9 mouse cellular contexts compared by ENCODE assay signal in genomic region chr13:112187226-112187625, GRCm38 (mm10).
DNase-seq lines count a peak whose midpoint lies in the region; ATAC-seq and TF ChIP-seq lines count a peak whose summit lies in the region.
"Had no signal": no experiment of that assay in that cellular context is flagged by ENCODE, and none has a peak within 500 bp of the region (broad histone marks: within the 10 kb centered on the region; RNA-seq: fewer than 3 reads in every experiment).

No protein-coding gene starts in this region.

- peak; percentile 33 for DNase-seq in heart, adult 8-10 months (ENCODE audit: low spot score)
- DNase-seq in heart, postnatal 0 days (ENCODE audit: low spot score), result peak; percentile 60
- DNase-seq in left cerebral cortex, postnatal 36 days (ENCODE audit: low spot score in 2 of 2), result peak; percentile 18 to 30
- DNase-seq in thymus, adult 18-20 months, result no peak
- no peak for DNase-seq in gastrocnemius, postnatal 10 days
- DNase-seq: lung, postnatal 14 days had no signal

- no peak overlapping the region for H3K27ac ChIP-seq in heart, embryonic 11.5 days (ENCODE audit: low read depth, low read length)
- H3K27ac ChIP-seq in forebrain, embryonic 16.5 days (ENCODE audit: low read length), result no peak overlapping the region
- no peak overlapping the region for H3K27ac ChIP-seq in heart, postnatal 0 days (ENCODE audit: low read depth)

- no peak for TF ChIP-seq EP300 in heart, postnatal 0 days (IDR thresholded peaks at IDR 0.05; ENCODE audit: low read depth)

- H3K4me1 ChIP-seq in heart, embryonic 11.5 days (ENCODE audit: control insufficient read depth, insufficient read depth, low read length), result peaks cover 30% of the 10 kb centered on the region
- no peaks in the 10 kb centered on the region for H3K4me1 ChIP-seq in forebrain, embryonic 16.5 days (replicated peaks; ENCODE audit: control insufficient read depth, insufficient read depth, low read length)
- H3K4me1 ChIP-seq in heart, postnatal 0 days (ENCODE audit: control insufficient read depth, insufficient read depth), result peaks cover 26% of the 10 kb centered on the region

- H3K4me2 ChIP-seq in heart, embryonic 11.5 days, result no peak overlapping the region
- H3K4me2 ChIP-seq in forebrain, embryonic 16.5 days (ENCODE audit: low read length), result no peak overlapping the region
- H3K4me2 ChIP-seq in heart, postnatal 0 days (ENCODE audit: low read depth, low read length), result no peak overlapping the region

- no peak overlapping the region for H3K9ac ChIP-seq in heart, embryonic 11.5 days (ENCODE audit: low read depth, low read length)
- no peak overlapping the region for H3K9ac ChIP-seq in forebrain, embryonic 16.5 days (replicated peaks; ENCODE audit: low read depth, low read length)
- H3K9ac ChIP-seq in heart, postnatal 0 days (replicated peaks; ENCODE audit: low read depth, low read length), result no peak overlapping the region

- H3K4me3 ChIP-seq in heart, embryonic 11.5 days (ENCODE audit: low read depth, low read length), result no peak overlapping the region
- no peak overlapping the region for H3K4me3 ChIP-seq in forebrain, embryonic 16.5 days (replicated peaks; ENCODE audit: low read length)
- H3K4me3 ChIP-seq in heart, postnatal 0 days (ENCODE audit: low read depth, low read length), result no peak overlapping the region

- no peaks in the 10 kb centered on the region for H3K36me3 ChIP-seq in heart, embryonic 11.5 days (ENCODE audit: control insufficient read depth, insufficient read depth, low read length)
- no peaks in the 10 kb centered on the region for H3K36me3 ChIP-seq in forebrain, embryonic 16.5 days (ENCODE audit: control insufficient read depth, insufficient read depth)
- H3K36me3 ChIP-seq in heart, postnatal 0 days (replicated peaks; ENCODE audit: control insufficient read depth, insufficient read depth, low read length), result no peaks in the 10 kb centered on the region
- H3K36me3 ChIP-seq: G1E had no signal

- 28% methylated on average over 3 of the region's 3 CpGs for WGBS in heart, embryonic 11.5 days (ENCODE audit: insufficient replicate concordance)
- WGBS in forebrain, embryonic 16.5 days, result 33% methylated on average over 3 of the region's 3 CpGs
- WGBS in heart, postnatal 0 days, result 6% methylated on average over 3 of the region's 3 CpGs

- H3K27me3 ChIP-seq in heart, embryonic 11.5 days (ENCODE audit: control insufficient read depth, insufficient read depth, low read length), result no peaks in the 10 kb centered on the region
- H3K27me3 ChIP-seq in forebrain, embryonic 16.5 days (replicated peaks; ENCODE audit: control insufficient read depth, insufficient read depth, low read length), result peaks cover 12% of the 10 kb centered on the region
- no peaks in the 10 kb centered on the region for H3K27me3 ChIP-seq in heart, postnatal 0 days (ENCODE audit: control insufficient read depth, insufficient read depth, low read length)

- intact Hi-C loops in left cerebral cortex, postnatal 36 days (cut with DNase I), result loop anchor here (10.0 kb wide), 1 partner anchor 1892 kb away; no protein-coding TSS in a partner anchor

- ATAC-seq in heart, embryonic 11.5 days (replicated peaks; ENCODE audit: insufficient number of reproducible peaks, low FRiP score, low TSS enrichment), result no peak
- peak; percentile 95 for ATAC-seq in forebrain, embryonic 16.5 days
- ATAC-seq in heart, postnatal 0 days (ENCODE audit: insufficient read depth, low read depth), result peak; percentile 47

- no peaks in the 10 kb centered on the region for H3K9me3 ChIP-seq in heart, embryonic 11.5 days (replicated peaks; ENCODE audit: control insufficient read depth, low read length)
- H3K9me3 ChIP-seq in forebrain, embryonic 16.5 days (ENCODE audit: control insufficient read depth, low read length), result no peaks in the 10 kb centered on the region
- no peaks in the 10 kb centered on the region for H3K9me3 ChIP-seq in heart, postnatal 0 days (replicated peaks; ENCODE audit: control insufficient read depth, low read length)
- H3K9me3 ChIP-seq: G1E had no signal

- no peak for TF ChIP-seq CTCF in heart, postnatal 0 days (IDR thresholded peaks at IDR 0.05; ENCODE audit: low read depth)

Comparison
In these comparisons a context has a peak if more than half of its experiments do, and no peak if none do; other contexts are left out.
1. DNase-seq: peak in heart, adult 8-10 months (single experiment), heart, postnatal 0 days (single experiment) and left cerebral cortex, postnatal 36 days (2 of 2); none in thymus, adult 18-20 months (0 of 2) and gastrocnemius, postnatal 10 days (single experiment).